Mouse (Mus musculus): ENCODE measurements around the gene Atf7ip. TPM values are rescaled to one million over a fixed set of nuclear protein-coding genes. Genes with fewer than 3 reads are reported as not detected.
"Not testable (repeated sequence)": the region's sequence is repeated elsewhere in the genome, so short reads cannot be mapped to it uniquely, and the experiment has no call there.

Gene Atf7ip
- polyA plus RNA-seq (2011; ENCODE audit: insufficient read length, low read depth, missing spikeins): 68.6 and 75.8 TPM in 2 replicates

GRCm38 (mm10) chr6:136505867-136506266, at the start of gene Atf7ip:
Gene Atf7ip (plus strand): TSS chr6:136506167.
- H3K4me1 ChIP-seq (ENCODE audit: control insufficient read depth, insufficient read depth, low read length); H3K4me3 ChIP-seq (ENCODE audit: insufficient read depth, low read length); H3K27ac ChIP-seq (ENCODE audit: insufficient read depth, low read length): not testable (repeated sequence)

DNA sequence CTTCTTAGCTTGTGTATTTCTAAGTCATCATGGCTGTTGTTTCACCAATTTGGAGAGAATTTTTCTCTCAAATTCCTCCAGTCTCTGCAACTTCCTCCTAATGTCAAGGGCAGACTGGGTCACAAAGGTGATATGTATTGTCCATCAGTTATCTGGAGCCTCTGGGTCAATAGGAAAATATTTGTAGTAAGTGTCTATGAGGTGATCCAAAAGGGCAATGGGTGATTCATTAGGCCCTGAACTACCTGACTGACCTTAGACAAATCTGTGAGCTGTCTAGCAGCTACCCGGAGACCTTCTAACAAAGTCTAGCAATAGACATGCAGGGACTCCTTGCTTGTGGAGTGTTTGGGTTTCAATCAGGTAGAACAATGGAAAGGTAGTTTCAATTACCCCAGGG, 49.7 kb upstream of the Atf7ip start:
- no peak overlapping the region for H3K4me3 ChIP-seq (ENCODE audit: insufficient read depth, low read length)
- H3K4me1 ChIP-seq (ENCODE audit: control insufficient read depth, insufficient read depth, low read length): no peaks in the 10 kb centered on the region
- no peak overlapping the region for H3K27ac ChIP-seq (ENCODE audit: insufficient read depth, low read length)
- TF ChIP-seq CTCF (IDR thresholded peaks at IDR 0.05; ENCODE audit: borderline replicate concordance, insufficient read depth, low read length): no peak
- TF ChIP-seq POLR2A (IDR thresholded peaks at IDR 0.05; ENCODE audit: low read depth, low read length): no peak

- Histone ChIP-seq H3K4me3 (ENCODE audit: insufficient read depth, low read length) (no peak overlapping the region), H3K27ac (ENCODE audit: insufficient read depth, low read length) (no peak overlapping the region), H3K4me1 (ENCODE audit: control insufficient read depth, insufficient read depth, low read length) (0 out of 2 replicates have a peak, but pooled peaks cover 1% of the 10 kb centered on the region)
- TF ChIP-seq POLR2A (IDR thresholded peaks at IDR 0.05; ENCODE audit: low read depth, low read length): no peak
- TF ChIP-seq CTCF (IDR thresholded peaks at IDR 0.05; ENCODE audit: borderline replicate concordance, insufficient read depth, low read length): no peak
Observed at GRCm38 (mm10) chr6:136459156-136459555, 46.8 kb upstream of the Atf7ip start.

- 0 out of 2 replicates have a peak, but pooled peaks cover 3% of the 10 kb centered on the region for H3K4me1 ChIP-seq (ENCODE audit: control insufficient read depth, insufficient read depth, low read length)
- TF ChIP-seq CTCF (IDR thresholded peaks at IDR 0.05; ENCODE audit: borderline replicate concordance, insufficient read depth, low read length) (no peak), POLR2A (IDR thresholded peaks at IDR 0.05; ENCODE audit: low read depth, low read length) (no peak)
- no peak overlapping the region for H3K4me3 ChIP-seq (ENCODE audit: insufficient read depth, low read length)
- no peak overlapping the region for H3K27ac ChIP-seq (ENCODE audit: insufficient read depth, low read length)
Observed at GRCm38 (mm10) chr6:136463491-136463890, 42.5 kb upstream of the Atf7ip start.

- no peak for TF ChIP-seq CTCF (IDR thresholded peaks at IDR 0.05; ENCODE audit: borderline replicate concordance, insufficient read depth, low read length)
- no peak for TF ChIP-seq POLR2A (IDR thresholded peaks at IDR 0.05; ENCODE audit: low read depth, low read length)
- Histone ChIP-seq H3K4me1 (ENCODE audit: control insufficient read depth, insufficient read depth, low read length) (peaks cover 6% of the 10 kb centered on the region; the same call in 1 of the 2 replicates), H3K4me3 (ENCODE audit: insufficient read depth, low read length) (no peak overlapping the region), H3K27ac (ENCODE audit: insufficient read depth, low read length) (no peak overlapping the region)
Observed at GRCm38 (mm10) chr6:136464121-136464621, 41.8 kb upstream of the Atf7ip start.

GRCm38 (mm10) chr6:136465021-136465420, 40.9 kb upstream of the Atf7ip start:
- TF ChIP-seq CTCF (IDR thresholded peaks at IDR 0.05; ENCODE audit: borderline replicate concordance, insufficient read depth, low read length) (no peak), POLR2A (IDR thresholded peaks at IDR 0.05; ENCODE audit: low read depth, low read length) (no peak)
- Histone ChIP-seq H3K4me3 (ENCODE audit: insufficient read depth, low read length) (no peak overlapping the region), H3K27ac (ENCODE audit: insufficient read depth, low read length) (no peak overlapping the region), H3K4me1 (ENCODE audit: control insufficient read depth, insufficient read depth, low read length) (peaks cover 6% of the 10 kb centered on the region; the same call in 1 of the 2 replicates)

DNA sequence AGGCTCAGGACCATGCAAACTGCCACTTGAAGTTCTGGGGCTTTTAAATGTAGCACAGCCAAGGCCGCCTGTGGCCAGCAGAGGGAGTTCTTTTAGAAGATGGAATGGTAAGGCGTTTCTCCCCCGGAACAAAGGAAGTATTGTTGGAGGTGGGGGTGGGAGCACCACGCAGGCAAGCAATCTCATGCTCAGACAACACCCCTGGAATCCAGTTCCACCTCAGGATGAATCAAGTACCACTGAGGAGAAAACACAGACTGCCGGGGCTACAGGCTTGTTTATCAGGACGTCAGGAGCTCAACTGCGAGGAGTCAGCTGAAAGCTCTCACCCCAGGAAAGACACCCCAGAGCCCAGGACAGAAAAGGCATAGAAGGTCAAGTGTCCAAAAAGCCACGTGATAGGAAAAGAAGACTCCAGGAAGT, 40.0 kb upstream of the Atf7ip start:
- Histone ChIP-seq H3K27ac (ENCODE audit: insufficient read depth, low read length) (no peak overlapping the region), H3K4me1 (ENCODE audit: control insufficient read depth, insufficient read depth, low read length) (peaks cover 6% of the 10 kb centered on the region; the same call in 1 of the 2 replicates), H3K4me3 (ENCODE audit: insufficient read depth, low read length) (no peak overlapping the region)
- TF ChIP-seq CTCF (IDR thresholded peaks at IDR 0.05; ENCODE audit: borderline replicate concordance, insufficient read depth, low read length) (no peak), POLR2A (IDR thresholded peaks at IDR 0.05; ENCODE audit: low read depth, low read length) (no peak)

DNA sequence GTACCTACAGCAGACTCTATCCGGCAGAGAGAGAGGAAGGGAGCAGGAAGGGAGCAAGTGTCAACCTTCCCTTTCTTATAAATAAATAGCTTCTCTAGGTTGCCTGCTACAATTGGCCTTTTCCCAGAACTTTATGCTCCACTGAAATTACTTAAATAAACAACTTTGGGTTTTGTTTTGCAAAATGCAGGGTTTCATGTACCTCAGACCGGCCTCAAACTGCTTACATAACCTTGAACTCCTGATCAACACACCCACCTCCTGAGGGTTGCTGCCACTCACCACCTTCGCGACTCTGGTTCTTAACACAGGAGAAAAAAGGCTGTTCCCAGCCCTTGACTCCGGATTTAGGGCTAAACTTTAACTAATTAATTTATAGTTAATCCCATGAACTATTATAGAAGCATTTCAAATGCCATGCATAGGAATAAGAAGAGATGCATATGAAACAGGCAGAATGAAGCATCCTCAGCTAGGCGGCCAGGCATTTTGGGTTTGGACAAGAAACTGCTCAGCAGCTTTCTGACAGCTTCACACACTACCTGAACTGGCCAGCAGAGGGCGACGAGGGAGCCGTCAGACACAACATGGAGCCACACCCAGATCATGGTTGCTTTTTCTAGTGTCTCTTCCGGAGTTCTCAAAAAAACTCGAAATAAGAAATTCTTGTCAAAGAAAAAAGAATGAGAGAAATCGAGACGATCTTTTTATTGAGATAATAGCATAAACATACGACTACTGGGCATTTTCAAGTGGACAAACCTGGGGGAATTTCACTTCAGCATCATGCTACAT, 38.8 kb upstream of the Atf7ip start:
- Histone ChIP-seq H3K27ac (ENCODE audit: insufficient read depth, low read length) (peak overlapping the region; percentile 93), H3K4me1 (ENCODE audit: control insufficient read depth, insufficient read depth, low read length) (peaks cover 6% of the 10 kb centered on the region; the same call in 1 of the 2 replicates), H3K4me3 (ENCODE audit: insufficient read depth, low read length) (no peak overlapping the region)
- TF ChIP-seq POLR2A (IDR thresholded peaks at IDR 0.05; ENCODE audit: low read depth, low read length): no peak
- TF ChIP-seq CTCF (IDR thresholded peaks at IDR 0.05; ENCODE audit: borderline replicate concordance, insufficient read depth, low read length): peak; percentile 78

DNA sequence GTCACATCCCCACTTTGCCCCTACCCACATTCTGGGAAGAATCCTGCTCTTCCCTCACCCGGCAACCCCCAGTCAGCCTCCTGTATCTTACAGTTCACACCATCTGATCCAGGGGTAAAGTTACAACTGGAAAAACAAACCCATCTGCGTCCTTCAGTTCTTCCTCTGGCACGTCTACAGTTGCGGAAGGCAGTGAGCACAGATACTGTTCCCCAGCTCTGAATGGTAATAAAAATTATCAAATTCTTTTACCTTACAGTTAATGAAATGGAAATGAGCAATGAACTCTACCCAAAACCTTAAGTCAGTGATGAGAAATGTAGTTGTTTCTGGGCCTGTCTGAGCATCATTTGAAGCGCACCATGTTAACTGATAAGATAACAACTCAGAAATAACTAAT, 38.1 kb upstream of the Atf7ip start:
- peak overlapping the region; percentile 93 for H3K27ac ChIP-seq (ENCODE audit: insufficient read depth, low read length)
- no peak overlapping the region for H3K4me3 ChIP-seq (ENCODE audit: insufficient read depth, low read length)
- H3K4me1 ChIP-seq (ENCODE audit: control insufficient read depth, insufficient read depth, low read length): peaks cover 6% of the 10 kb centered on the region; the same call in 1 of the 2 replicates
- no peak for TF ChIP-seq CTCF (IDR thresholded peaks at IDR 0.05; ENCODE audit: borderline replicate concordance, insufficient read depth, low read length)
- TF ChIP-seq POLR2A (IDR thresholded peaks at IDR 0.05; ENCODE audit: low read depth, low read length): no peak

DNA sequence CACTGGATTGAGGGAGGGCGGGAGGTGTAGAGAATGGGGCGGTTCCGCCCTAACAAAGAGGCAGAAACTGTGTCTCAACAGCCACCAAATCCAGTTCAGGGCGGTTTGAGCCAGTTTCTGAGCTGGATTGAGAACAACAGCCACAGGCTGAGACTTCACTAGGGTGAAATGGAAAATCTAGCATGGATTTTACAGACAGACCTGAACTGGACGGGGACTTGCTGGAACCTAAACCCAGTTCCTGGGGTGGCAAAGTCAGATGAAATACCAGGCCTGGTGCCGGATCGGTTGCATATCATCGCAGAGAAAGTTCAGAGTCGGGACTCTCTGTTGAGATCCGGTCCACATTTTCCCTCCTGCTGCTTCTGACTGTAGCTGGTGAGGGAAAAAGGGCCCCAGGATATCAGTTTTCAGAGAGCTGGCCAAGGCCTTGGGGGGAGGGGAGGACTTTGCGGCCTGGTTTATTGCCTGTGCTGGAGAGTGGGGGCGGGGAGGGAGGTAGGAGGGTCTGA, 37.5 kb upstream of the Atf7ip start:
- Histone ChIP-seq H3K4me3 (ENCODE audit: insufficient read depth, low read length) (no peak overlapping the region), H3K4me1 (ENCODE audit: control insufficient read depth, insufficient read depth, low read length) (peaks cover 6% of the 10 kb centered on the region; the same call in 1 of the 2 replicates), H3K27ac (ENCODE audit: insufficient read depth, low read length) (peak overlapping the region; percentile 79)
- no peak for TF ChIP-seq CTCF (IDR thresholded peaks at IDR 0.05; ENCODE audit: borderline replicate concordance, insufficient read depth, low read length)
- TF ChIP-seq POLR2A (IDR thresholded peaks at IDR 0.05; ENCODE audit: low read depth, low read length): no peak
